Mouse (Mus musculus) forebrain, embryonic 16.5 days (tissue): Measurements from ENCODE around the gene Acat1. TPM values are rescaled to one million over a fixed set of nuclear protein-coding genes. Genes with fewer than 3 reads are reported as not detected.

Experiments used
- ATAC-seq: fragments of 200-750 bp; cut with Nextera tagmentation; 2 replicates; pipeline ENCODE4 v1.8.0; 2017; ENCODE audit warnings: mild to moderate bottlenecking, moderate library complexity
- H3K27ac ChIP-seq: fragments of 300-500 bp; sonication (generic); 2 replicates; pipeline ENCODE4 v1.5.1; 2014; ENCODE audit warnings: low read length, control low read depth
- H3K27me3 ChIP-seq: fragments of 300-500 bp; sonication (generic); replicated peaks from 2 replicates; pipeline ENCODE4 v1.6.1; 2014; ENCODE audit warnings: low read length; ENCODE audit not compliant: control insufficient read depth, insufficient read depth
- H3K36me3 ChIP-seq: fragments of 300-500 bp; sonication (generic); 2 replicates; pipeline ENCODE4 v1.6.1; 2014; ENCODE audit not compliant: control insufficient read depth, insufficient read depth
- H3K4me1 ChIP-seq: fragments of 300-500 bp; sonication (generic); replicated peaks from 2 replicates; pipeline ENCODE4 v1.6.1; 2014; ENCODE audit warnings: low read length; ENCODE audit not compliant: control insufficient read depth, insufficient read depth
- H3K4me2 ChIP-seq: fragments of 300-500 bp; sonication (generic); 2 replicates; pipeline ENCODE4 v1.6.1; 2014; ENCODE audit warnings: mild to moderate bottlenecking, low read length, control low read depth
- H3K4me3 ChIP-seq: fragments of 300-500 bp; sonication (generic); replicated peaks from 2 replicates; pipeline ENCODE4 v1.5.1; 2014; ENCODE audit warnings: mild to moderate bottlenecking, low read length, control low read depth
- H3K9ac ChIP-seq: fragments of 300-500 bp; sonication (generic); replicated peaks from 2 replicates; pipeline ENCODE4 v1.6.1; 2014; ENCODE audit warnings: low read depth, low read length, control low read depth
- H3K9me3 ChIP-seq: fragments of 300-500 bp; sonication (generic); 2 replicates; pipeline ENCODE4 v1.6.1; 2016; ENCODE audit warnings: low read length; ENCODE audit not compliant: control insufficient read depth
- WGBS: fragments of 180-500 bp; shearing (Covaris S2); extraction: QIAGEN DNeasy Blood & Tissue Kit; methylation state at CpG from one replicate; pipeline ENCODE4 v1.1.7; 2014; 5-methylcytosine and 5-hydroxymethylcytosine counted together
- polyA plus RNA-seq: library from polyadenylated mRNA; unstranded; fragments of >200 nt; fragmentation: Nextera tagmentation; extraction: Ambion mirVana; gene quantifications from 2 replicates; pipeline ENCODE4 v1.2.1, GENCODE M21; 2015

The Acat1 gene
- polyA plus RNA-seq, 1 experiment from 2014 or later = 187 TPM

GRCm38 (mm10) chr9:53603384-53603783 is 6.8 kb downstream of the Acat1 start:
- H3K4me1 ChIP-seq = peaks cover 4% of the 10 kb centered on the region
- WGBS = 80% methylated on average over 1 of the region's 1 CpGs
- H3K4me2 ChIP-seq = no peak overlapping the region
- no peak overlapping the region for H3K9ac ChIP-seq
- no peak overlapping the region for H3K4me3 ChIP-seq
- H3K36me3 ChIP-seq = peaks cover 2% of the 10 kb centered on the region; the same call in 1 of the 2 replicates
- H3K27me3 ChIP-seq = no peaks in the 10 kb centered on the region
- H3K9me3 ChIP-seq = no peaks in the 10 kb centered on the region
- no peak overlapping the region for H3K27ac ChIP-seq
- no peak for ATAC-seq

DNA sequence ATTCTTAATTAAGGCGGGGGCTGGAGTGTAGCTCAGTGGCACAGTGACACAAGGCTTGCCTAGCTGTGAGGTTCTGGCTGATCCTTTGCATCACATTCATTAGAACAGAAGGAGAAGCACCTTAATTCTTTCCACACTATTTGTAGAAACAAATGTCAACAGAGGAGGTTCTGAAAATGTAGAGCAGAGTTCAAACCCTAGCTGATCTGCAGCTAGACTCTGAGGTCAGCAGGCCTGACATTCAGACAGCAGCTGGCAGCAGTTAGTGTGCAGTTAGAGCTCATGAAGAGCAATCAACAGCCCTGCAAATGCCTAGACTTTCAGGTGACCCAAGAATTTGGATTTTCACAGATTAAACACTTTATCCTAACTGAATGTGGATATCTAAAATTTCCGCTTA is 8.6 kb downstream of the Acat1 start:
- H3K4me2 ChIP-seq = no peak overlapping the region
- H3K4me3 ChIP-seq = no peak overlapping the region
- WGBS = 93% methylated on average over 2 of the region's 2 CpGs
- 0 out of 2 replicates have a peak, but pooled peaks cover 2% of the 10 kb centered on the region for H3K4me1 ChIP-seq
- no peak overlapping the region for H3K9ac ChIP-seq
- no peak for ATAC-seq
- no peaks in the 10 kb centered on the region for H3K27me3 ChIP-seq
- no peak overlapping the region for H3K27ac ChIP-seq
- H3K9me3 ChIP-seq = no peaks in the 10 kb centered on the region
- H3K36me3 ChIP-seq = peaks cover 2% of the 10 kb centered on the region; the same call in 1 of the 2 replicates

- no peaks in the 10 kb centered on the region for H3K9me3 ChIP-seq
- 78% methylated on average over 6 of the region's 6 CpGs for WGBS
- no peaks in the 10 kb centered on the region for H3K27me3 ChIP-seq
- no peak overlapping the region for H3K4me3 ChIP-seq
- peaks cover 14% of the 10 kb centered on the region for H3K36me3 ChIP-seq
- no peak for ATAC-seq
- no peaks in the 10 kb centered on the region for H3K4me1 ChIP-seq
- H3K9ac ChIP-seq = no peak overlapping the region
- no peak overlapping the region for H3K4me2 ChIP-seq
- no peak overlapping the region for H3K27ac ChIP-seq
These were observed 11.6 kb downstream of the Acat1 start for GRCm38 (mm10) chr9:53598631-53599030.

DNA sequence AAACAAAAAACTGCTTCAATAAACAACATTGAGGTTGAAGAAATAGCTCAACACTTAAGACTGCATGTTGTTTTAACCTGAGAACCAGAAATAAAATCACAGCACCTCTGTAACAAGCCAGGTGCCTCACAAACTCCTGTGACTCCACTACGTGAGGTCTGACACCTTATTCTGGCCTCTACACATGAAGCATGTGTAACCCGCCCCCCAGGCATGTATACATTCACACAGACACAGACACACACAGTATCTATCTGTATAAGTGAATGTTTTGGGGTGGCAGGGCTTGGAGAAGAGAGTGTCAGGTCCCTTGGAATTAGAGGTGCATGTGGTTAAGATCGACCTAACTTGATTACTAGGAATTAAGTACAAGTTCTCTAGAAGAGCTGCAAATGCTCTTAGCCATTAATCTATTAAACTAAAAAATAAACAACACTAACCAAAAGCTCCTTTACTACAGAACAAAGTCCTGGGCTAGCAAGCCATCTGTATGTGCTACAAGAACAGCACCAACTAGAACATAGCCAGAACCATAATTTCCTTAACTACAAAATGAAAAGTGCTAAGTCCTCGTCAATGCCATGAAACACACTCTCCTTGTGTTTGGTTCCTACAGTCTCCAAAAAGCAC is 13.1 kb downstream of the Acat1 start:
- no peak overlapping the region for H3K27ac ChIP-seq
- WGBS = 99% methylated on average over 4 of the region's 4 CpGs
- no peaks in the 10 kb centered on the region for H3K4me1 ChIP-seq
- no peak overlapping the region for H3K4me3 ChIP-seq
- H3K36me3 ChIP-seq = peaks cover 21% of the 10 kb centered on the region
- ATAC-seq = no peak
- H3K27me3 ChIP-seq = no peaks in the 10 kb centered on the region
- no peaks in the 10 kb centered on the region for H3K9me3 ChIP-seq
- H3K4me2 ChIP-seq = no peak overlapping the region
- H3K9ac ChIP-seq = no peak overlapping the region

- H3K4me1 ChIP-seq = no peaks in the 10 kb centered on the region
- no peak overlapping the region for H3K9ac ChIP-seq
- no peaks in the 10 kb centered on the region for H3K27me3 ChIP-seq
- no peak overlapping the region for H3K4me3 ChIP-seq
- H3K9me3 ChIP-seq = no peaks in the 10 kb centered on the region
- no peak for ATAC-seq
- no peak overlapping the region for H3K4me2 ChIP-seq
- WGBS = 7% methylated on average over 3 of the region's 3 CpGs
- H3K27ac ChIP-seq = no peak overlapping the region
- H3K36me3 ChIP-seq = peaks cover 33% of the 10 kb centered on the region
These were observed 15.4 kb downstream of the Acat1 start for GRCm38 (mm10) chr9:53594764-53595163.

DNA sequence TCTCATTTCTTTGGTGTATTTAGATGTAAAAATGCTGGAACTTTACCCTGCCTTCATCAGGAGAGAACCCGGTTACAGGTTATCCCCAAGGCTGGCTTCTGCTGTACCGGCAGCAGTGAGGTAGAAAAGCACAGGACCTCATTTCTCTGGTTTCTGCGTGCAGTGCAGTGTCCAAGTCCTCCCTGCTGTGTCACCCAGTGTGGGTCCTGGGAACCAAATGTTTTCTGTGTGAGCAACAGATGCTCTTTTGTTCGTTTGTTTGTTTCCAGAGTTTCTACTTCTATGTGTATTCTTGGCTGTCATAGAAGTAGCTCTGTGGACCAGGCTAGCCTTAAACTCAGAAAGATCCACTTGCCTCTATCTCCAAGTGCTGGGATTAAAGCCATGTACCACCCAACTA is 28.3 kb downstream of the Acat1 start:
- no peak for ATAC-seq
- 86% methylated on average over 4 of the region's 4 CpGs for WGBS

GRCm38 (mm10) chr9:53575721-53576120 is 34.5 kb downstream of the Acat1 start:
- H3K4me1 ChIP-seq = no peaks in the 10 kb centered on the region
- H3K4me2 ChIP-seq = no peak overlapping the region
- no peaks in the 10 kb centered on the region for H3K27me3 ChIP-seq
- no peak overlapping the region for H3K9ac ChIP-seq
- no peak for ATAC-seq
- H3K4me3 ChIP-seq = no peak overlapping the region
- H3K27ac ChIP-seq = no peak overlapping the region
- WGBS = 86% methylated on average over 5 of the region's 5 CpGs
- H3K9me3 ChIP-seq = no peaks in the 10 kb centered on the region
- peaks cover 20% of the 10 kb centered on the region for H3K36me3 ChIP-seq

More for the DNA sequence above, 28.3 kb downstream of the Acat1 start:
- H3K4me1 ChIP-seq = no peaks in the 10 kb centered on the region
- H3K9ac ChIP-seq = no peak overlapping the region
- peaks cover 44% of the 10 kb centered on the region for H3K36me3 ChIP-seq
- no peak overlapping the region for H3K4me3 ChIP-seq
- H3K27me3 ChIP-seq = no peaks in the 10 kb centered on the region
- H3K4me2 ChIP-seq = no peak overlapping the region
- no peak overlapping the region for H3K27ac ChIP-seq
- no peaks in the 10 kb centered on the region for H3K9me3 ChIP-seq

- H3K9ac ChIP-seq = no peak overlapping the region
- no peaks in the 10 kb centered on the region for H3K27me3 ChIP-seq
- H3K4me3 ChIP-seq = no peak overlapping the region
- H3K9me3 ChIP-seq = no peaks in the 10 kb centered on the region
- no peak for ATAC-seq
- 97% methylated on average over 7 of the region's 7 CpGs for WGBS
- no peaks in the 10 kb centered on the region for H3K4me1 ChIP-seq
- H3K27ac ChIP-seq = no peak overlapping the region
- peaks cover 23% of the 10 kb centered on the region for H3K36me3 ChIP-seq
- no peak overlapping the region for H3K4me2 ChIP-seq
These were observed 37.5 kb downstream of the Acat1 start for GRCm38 (mm10) chr9:53572516-53573307.

- Histone ChIP-seq H3K9me3 (no peaks in the 10 kb centered on the region), H3K36me3 (peaks cover 30% of the 10 kb centered on the region), H3K4me3 (no peak overlapping the region), H3K9ac (no peak overlapping the region), H3K4me2 (no peak overlapping the region), H3K27me3 (no peaks in the 10 kb centered on the region), H3K27ac (no peak overlapping the region), H3K4me1 (no peaks in the 10 kb centered on the region)
- 68% methylated on average over 6 of the region's 6 CpGs for WGBS
- no peak for ATAC-seq
These were observed 39.5 kb downstream of the Acat1 start for GRCm38 (mm10) chr9:53570662-53571061.
